Mouse (Mus musculus) intestine, postnatal 0 days (tissue): ENCODE data around the gene Senp3. TPM values are rescaled to one million over a fixed set of nuclear protein-coding genes. Genes with fewer than 3 reads are reported as not detected.
A peak's percentile ranks its signal among the peaks of the same experiment; 100 is the strongest.

Source experiments
- ATAC-seq: fragments of 200-750 bp; cut with Nextera tagmentation; 2 replicates; pipeline ENCODE4 v1.8.0; 2017; ENCODE audit warnings: mild to moderate bottlenecking, moderate TSS enrichment, moderate library complexity
- H3K27ac ChIP-seq: fragments of 300-500 bp; sonication (generic); 2 replicates; pipeline ENCODE4 v1.5.1; 2014; ENCODE audit warnings: mild to moderate bottlenecking, low read depth, low read length, moderate library complexity
- H3K27me3 ChIP-seq: fragments of 300-500 bp; sonication (generic); replicated peaks from 2 replicates; pipeline ENCODE4 v1.6.1; 2014; ENCODE audit warnings: low read length, mixed read lengths; ENCODE audit not compliant: control insufficient read depth, insufficient read depth
- H3K36me3 ChIP-seq: fragments of 300-500 bp; sonication (generic); 2 replicates; pipeline ENCODE4 v1.6.1; 2014; ENCODE audit warnings: mild to moderate bottlenecking, moderate library complexity; ENCODE audit not compliant: control insufficient read depth, insufficient read depth
- H3K4me1 ChIP-seq: fragments of 300-500 bp; sonication (generic); replicated peaks from 2 replicates; pipeline ENCODE4 v1.6.1; 2014; ENCODE audit warnings: antibody characterized with exemption, low read length, mixed read lengths; ENCODE audit not compliant: control insufficient read depth, insufficient read depth
- H3K4me2 ChIP-seq: fragments of 300-500 bp; sonication (generic); replicated peaks from 2 replicates; pipeline ENCODE4 v1.6.1; 2014; ENCODE audit warnings: low read depth, mild to moderate bottlenecking, moderate library complexity
- H3K4me3 ChIP-seq: fragments of 300-500 bp; sonication (generic); 2 replicates; pipeline ENCODE4 v1.5.1; 2014; ENCODE audit warnings: low read depth, low read length
- H3K9ac ChIP-seq: fragments of 300-500 bp; sonication (generic); 2 replicates; pipeline ENCODE4 v1.6.1; 2014; ENCODE audit warnings: mild to moderate bottlenecking, low read depth, low read length
- H3K9me3 ChIP-seq: fragments of 300-500 bp; sonication (generic); 2 replicates; pipeline ENCODE4 v1.6.1; 2016; ENCODE audit warnings: mixed run types; ENCODE audit not compliant: control insufficient read depth
- CTCF ChIP-seq: sonication (generic); IDR thresholded peaks from 2 replicates; pipeline ENCODE4 v1.5.1; 2016; ENCODE audit warnings: low read depth, mild to moderate bottlenecking, control low read depth, antibody characterized with exemption, moderate library complexity
- WGBS: fragments of 180-500 bp; shearing (Covaris S2); extraction: QIAGEN DNeasy Blood & Tissue Kit; methylation state at CpG from one replicate; pipeline ENCODE4 v1.1.7; 2014; 5-methylcytosine and 5-hydroxymethylcytosine counted together
- polyA plus RNA-seq: library from polyadenylated mRNA; unstranded; fragments of >200 nt; fragmentation: Nextera tagmentation; extraction: Ambion mirVana; gene quantifications from 2 replicates; pipeline ENCODE4 v1.2.1, GENCODE M21; 2015

Senp3 gene
- polyA plus RNA-seq, 1 experiment from 2014 or later, result 26.7 TPM

GRCm38 (mm10) chr11:69692863-69693262 lies 11.0 kb upstream of the Senp3 start:
- ATAC-seq, result peak; percentile 79
- WGBS, result 46% methylated on average over 6 of the region's 6 CpGs

GRCm38 (mm10) chr11:69692196-69692811 lies 10.4 kb upstream of the Senp3 start:
- Histone ChIP-seq H3K9ac (no peak overlapping the region), H3K27me3 (no peaks in the 10 kb centered on the region), H3K4me1 (peaks cover 7% of the 10 kb centered on the region; the same call in 1 of the 2 replicates), H3K4me3 (no peak overlapping the region), H3K4me2 (no peak overlapping the region), H3K9me3 (no peaks in the 10 kb centered on the region), H3K27ac (peak overlapping the region; percentile 84), H3K36me3 (no peaks in the 10 kb centered on the region)
- WGBS, result 54% methylated on average over 9 of the region's 9 CpGs
- no peak for TF ChIP-seq CTCF
- ATAC-seq, result peak; percentile 37; the same call in 1 of the 2 replicates

More at GRCm38 (mm10) chr11:69692863-69693262, 11.0 kb upstream of the Senp3 start:
- H3K4me1 ChIP-seq, result peaks cover 7% of the 10 kb centered on the region; the same call in 1 of the 2 replicates
- no peaks in the 10 kb centered on the region for H3K27me3 ChIP-seq
- H3K4me2 ChIP-seq, result no peak overlapping the region
- H3K9me3 ChIP-seq, result no peaks in the 10 kb centered on the region
- H3K27ac ChIP-seq, result peak overlapping the region; percentile 84
- H3K9ac ChIP-seq, result no peak overlapping the region
- no peak for TF ChIP-seq CTCF
- no peaks in the 10 kb centered on the region for H3K36me3 ChIP-seq
- H3K4me3 ChIP-seq, result no peak overlapping the region

GRCm38 (mm10) chr11:69689891-69690290 lies 8.0 kb upstream of the Senp3 start:
- WGBS, result 86% methylated on average over 1 of the region's 1 CpGs
- Histone ChIP-seq H3K4me2 (no peak overlapping the region), H3K4me1 (peaks cover 9% of the 10 kb centered on the region), H3K9me3 (no peaks in the 10 kb centered on the region), H3K36me3 (no peaks in the 10 kb centered on the region), H3K9ac (no peak overlapping the region), H3K27me3 (no peaks in the 10 kb centered on the region), H3K27ac (no peak overlapping the region; the same call in 1 of the 2 replicates), H3K4me3 (no peak overlapping the region)
- TF ChIP-seq CTCF, result no peak
- ATAC-seq, result no peak

DNA sequence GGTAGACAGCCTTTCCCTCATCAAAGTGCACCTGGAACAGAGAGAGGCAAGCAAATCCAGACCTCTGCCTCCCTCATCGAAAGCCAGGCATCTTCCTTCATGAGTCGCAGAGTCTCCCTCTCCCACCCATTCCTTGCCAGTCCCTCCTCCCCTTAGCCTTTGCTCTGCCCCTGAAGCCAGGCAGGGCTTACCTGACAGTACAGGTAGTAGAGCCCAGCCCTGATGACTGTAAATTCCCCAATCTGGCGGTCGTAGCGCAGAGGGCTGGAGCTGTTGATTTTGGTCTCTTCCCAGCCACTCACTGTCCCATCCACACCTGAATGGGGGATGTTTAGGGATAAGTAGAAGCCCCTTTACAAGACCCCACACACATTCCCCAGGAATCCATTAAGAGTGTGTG lies 5.2 kb upstream of the Senp3 start:
- Histone ChIP-seq H3K4me3 (no peak overlapping the region), H3K36me3 (no peaks in the 10 kb centered on the region), H3K27ac (no peak overlapping the region), H3K4me1 (peaks cover 9% of the 10 kb centered on the region), H3K9me3 (no peaks in the 10 kb centered on the region), H3K27me3 (no peaks in the 10 kb centered on the region), H3K9ac (no peak overlapping the region), H3K4me2 (peak overlapping the region; percentile 62)
- no peak for ATAC-seq
- 50% methylated on average over 5 of the region's 5 CpGs for WGBS
- TF ChIP-seq CTCF, result no peak

DNA sequence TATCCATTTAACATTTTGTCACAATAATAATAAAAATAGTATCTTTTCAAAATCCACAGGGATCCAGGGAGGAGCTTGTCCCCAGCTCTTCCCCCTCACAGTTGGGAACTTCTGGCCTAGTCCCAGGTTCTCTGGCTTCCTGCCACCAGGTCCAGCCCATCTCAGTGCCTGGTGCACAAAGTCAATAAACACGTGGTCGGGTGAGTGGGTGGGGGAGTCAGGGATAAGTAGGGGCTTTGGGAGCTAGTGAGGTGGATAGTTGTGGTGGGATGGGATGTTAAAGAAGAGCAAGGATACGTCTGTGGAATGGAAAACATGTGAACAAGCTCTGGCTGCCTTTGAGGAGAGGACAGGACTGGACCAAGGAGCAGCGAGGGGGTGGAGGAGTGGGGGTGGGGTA lies 4.5 kb upstream of the Senp3 start:
- H3K36me3 ChIP-seq, result no peaks in the 10 kb centered on the region
- H3K27ac ChIP-seq, result peak overlapping the region; percentile 89; the same call in 1 of the 2 replicates
- no peaks in the 10 kb centered on the region for H3K27me3 ChIP-seq
- TF ChIP-seq CTCF, result no peak
- no peak overlapping the region for H3K9ac ChIP-seq
- H3K9me3 ChIP-seq, result no peaks in the 10 kb centered on the region
- H3K4me2 ChIP-seq, result peak overlapping the region; percentile 62
- H3K4me3 ChIP-seq, result no peak overlapping the region
- 23% methylated on average over 4 of the region's 4 CpGs for WGBS
- ATAC-seq, result no peak
- peaks cover 9% of the 10 kb centered on the region for H3K4me1 ChIP-seq

DNA sequence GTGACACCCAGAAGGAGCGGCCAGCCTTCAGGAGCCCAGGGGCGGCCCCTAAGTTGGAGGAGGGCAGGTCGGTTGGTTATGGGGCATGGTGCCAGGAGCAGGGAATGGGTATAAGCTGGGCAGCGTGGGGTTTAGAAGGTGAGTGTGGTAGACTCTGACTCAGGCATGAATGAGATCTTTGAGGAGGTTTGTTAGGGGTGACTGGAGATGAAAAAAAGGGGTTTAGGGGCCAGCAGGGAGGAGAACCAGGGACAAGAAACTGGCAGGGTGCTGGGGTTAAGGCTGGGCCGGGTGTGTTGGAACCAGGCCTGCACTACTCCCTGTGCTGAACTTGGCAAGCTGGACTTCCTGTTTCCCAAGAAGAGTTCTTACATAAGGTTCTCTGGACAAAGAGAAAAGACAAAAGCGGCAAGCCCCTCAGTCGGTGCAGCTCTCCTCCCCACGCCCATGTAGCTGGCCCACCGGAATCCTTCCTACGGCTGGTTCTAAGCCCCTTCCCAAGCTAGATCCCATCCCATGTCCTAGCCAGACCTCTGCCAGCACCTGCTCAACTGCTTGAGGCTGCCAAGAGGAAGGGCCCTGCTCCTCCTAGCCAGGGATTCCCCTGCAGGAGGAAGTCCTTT lies 3.8 kb upstream of the Senp3 start, which contains the start of gene Tnfsf13:
TSS of gene Tnfsf13 (minus strand) at position 259 of the 623 bp plus-strand sequence.
- peak within 1 kb of the TSS; percentile 31; the same call in 1 of the 2 replicates for H3K9ac ChIP-seq
- 53% methylated on average over 10 of the region's 10 CpGs for WGBS
- peak within 1 kb of the TSS; percentile 26 for H3K4me3 ChIP-seq

More for the DNA sequence above, 3.8 kb upstream of the Senp3 start, which contains the start of gene Tnfsf13:
- TF ChIP-seq CTCF, result no peak
- H3K4me2 ChIP-seq, result peak within 1 kb of the TSS; percentile 62
- H3K9me3 ChIP-seq, result no peaks in the 10 kb centered on the region
- H3K27me3 ChIP-seq, result no peaks in the 10 kb centered on the region
- peak within 1 kb of the TSS; percentile 89 for H3K27ac ChIP-seq
- no peaks in the 10 kb centered on the region for H3K36me3 ChIP-seq
- H3K4me1 ChIP-seq, result peaks cover 12% of the 10 kb centered on the region
- ATAC-seq, result no peak
